Mouse (Mus musculus): ENCODE measurements at regions not wholly inside any gene's neighbourhood (a gene's known extent, or its start where the extent isn't known, plus 50 kb on each side); places are given as distances from the start of the nearest gene placed in this dataset.

DNA sequence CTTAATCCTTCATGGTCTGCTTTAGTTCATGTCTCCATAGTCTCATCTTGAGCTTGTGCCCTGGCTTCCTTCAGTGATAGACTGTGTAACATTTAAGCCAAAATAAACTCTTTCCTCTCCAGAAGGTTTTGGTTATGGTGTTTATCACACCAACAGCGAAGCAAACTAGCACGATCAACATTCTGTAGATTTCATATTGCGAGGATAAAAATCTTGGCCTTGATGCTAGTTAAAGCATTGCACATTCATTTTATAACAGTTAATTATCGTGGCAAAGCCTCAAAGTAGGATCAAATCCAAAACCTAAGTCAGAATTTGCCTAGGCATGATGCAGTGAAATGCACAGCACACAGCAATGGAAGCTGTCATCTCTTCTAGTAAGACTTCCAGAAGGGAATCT lies 1123.7 kb downstream of the Rapgef2 start:
- TF ChIP-seq CTCF (IDR thresholded peaks at IDR 0.05; ENCODE audit: low read depth): no peak
- no peak for TF ChIP-seq EP300 (IDR thresholded peaks at IDR 0.05; ENCODE audit: low read depth)
